Mouse (Mus musculus) olfactory bulb, adult 2 months (tissue): ENCODE results near the gene Pfdn5. TPM values are rescaled to one million over a fixed set of nuclear protein-coding genes. Genes with fewer than 3 reads are reported as not detected.

ENCODE experiments used
- H3K27ac ChIP-seq: fragments of 200-500 bp; 2 replicates; pipeline ENCODE4 v1.5.1; 2012; ENCODE audit warnings: low read depth, low read length; ENCODE audit not compliant: insufficient read depth
- H3K4me1 ChIP-seq: fragments of 200-500 bp; 2 replicates; pipeline ENCODE4 v1.6.1; 2012; ENCODE audit warnings: low read length; ENCODE audit not compliant: control insufficient read depth, insufficient read depth
- H3K4me3 ChIP-seq: fragments of 200-500 bp; 2 replicates; pipeline ENCODE4 v1.5.1; 2012; ENCODE audit warnings: mild to moderate bottlenecking, low read depth, low read length, moderate library complexity; ENCODE audit not compliant: insufficient read depth
- CTCF ChIP-seq: fragments of 200-500 bp; IDR thresholded peaks from 2 replicates; pipeline ENCODE4 v1.5.1; 2012; ENCODE audit warnings: low read depth, mild to moderate bottlenecking, low read length, moderate library complexity; ENCODE audit not compliant: insufficient read depth
- POLR2A ChIP-seq: fragments of 200-500 bp; IDR thresholded peaks from 2 replicates; pipeline ENCODE4 v1.6.1; 2012; ENCODE audit warnings: mild to moderate bottlenecking, low read depth, low read length, moderate library complexity; ENCODE audit not compliant: insufficient read depth
- WGBS: fragments of 180-500 bp; shearing (Covaris S2); methylation state at CpG from one replicate; pipeline ENCODE4 v1.1.7; 2018; 5-methylcytosine and 5-hydroxymethylcytosine counted together
- polyA plus RNA-seq: library from polyadenylated mRNA; stranded (reverse); fragments of >200 nt; gene quantifications from 2 replicates; pipeline ENCODE4 v1.2.4, GENCODE M21; 2012; ENCODE audit warnings: low replicate concordance; ENCODE audit not compliant: missing spikeins, insufficient read depth, insufficient read length

Gene Pfdn5
- 1,008 TPM in 1 of 2 replicates, not detected in the other for polyA plus RNA-seq

DNA sequence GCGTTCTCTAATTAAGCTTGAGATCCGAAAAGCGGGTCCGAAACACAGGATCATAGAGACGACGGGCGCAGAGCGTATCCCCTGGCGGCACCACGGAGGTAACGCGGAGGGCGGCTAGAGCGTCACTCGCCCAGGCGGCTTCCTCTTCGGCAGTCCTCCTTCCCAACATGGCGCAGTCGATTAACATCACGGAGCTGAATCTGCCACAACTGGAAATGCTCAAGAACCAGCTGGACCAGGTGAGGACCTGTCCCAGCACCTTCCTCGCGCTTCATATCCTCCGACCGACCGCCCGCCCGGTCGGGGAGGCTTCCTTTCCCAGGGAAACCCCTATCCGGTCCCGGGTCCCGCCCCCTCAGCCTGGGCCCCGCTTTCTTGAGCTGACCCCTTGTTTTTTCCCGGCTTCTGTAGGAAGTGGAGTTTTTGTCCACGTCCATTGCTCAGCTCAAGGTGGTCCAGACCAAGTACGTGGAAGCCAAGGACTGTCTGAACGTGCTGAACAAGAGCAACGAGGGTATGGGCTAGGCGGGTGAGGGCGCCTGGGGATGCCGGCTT is at the start of gene Pfdn5:
Gene Pfdn5, plus strand, starts transcription at position 95 of the 555 bp plus-strand sequence.
- H3K4me3 ChIP-seq, result peak within 1 kb of the TSS; percentile 86
- TF ChIP-seq POLR2A, result no peak
- no peak for TF ChIP-seq CTCF
- peaks cover 5% of the 10 kb centered on the region for H3K4me1 ChIP-seq
- under 1% methylated on average over 40 of the region's 40 CpGs for WGBS
- peak within 1 kb of the TSS; percentile 63 for H3K27ac ChIP-seq

DNA sequence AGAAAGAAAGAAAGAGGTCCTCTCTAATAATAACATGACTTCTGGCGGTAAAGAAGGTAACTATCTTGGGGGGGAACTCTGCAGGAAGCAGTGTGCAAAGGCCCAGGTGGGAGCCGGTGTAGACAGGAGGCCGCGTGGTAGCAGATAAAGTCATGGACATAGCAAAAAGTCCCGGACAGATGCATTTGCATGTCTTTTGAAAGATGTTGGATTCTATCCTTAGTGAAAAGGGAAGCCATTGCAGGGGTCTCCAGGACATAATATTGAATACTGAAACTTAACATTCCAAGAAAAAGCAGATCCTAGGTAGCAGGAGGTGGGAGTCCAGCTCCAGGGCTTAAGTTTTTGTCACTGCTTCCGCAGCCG is 47.2 kb upstream of the Pfdn5 start:
- Histone ChIP-seq H3K4me1 (peaks cover 21% of the 10 kb centered on the region), H3K27ac (no peak overlapping the region), H3K4me3 (peak overlapping the region; percentile 98)
- WGBS, result 37% methylated on average over 7 of the region's 7 CpGs
- TF ChIP-seq CTCF (no peak), POLR2A (no peak)

DNA sequence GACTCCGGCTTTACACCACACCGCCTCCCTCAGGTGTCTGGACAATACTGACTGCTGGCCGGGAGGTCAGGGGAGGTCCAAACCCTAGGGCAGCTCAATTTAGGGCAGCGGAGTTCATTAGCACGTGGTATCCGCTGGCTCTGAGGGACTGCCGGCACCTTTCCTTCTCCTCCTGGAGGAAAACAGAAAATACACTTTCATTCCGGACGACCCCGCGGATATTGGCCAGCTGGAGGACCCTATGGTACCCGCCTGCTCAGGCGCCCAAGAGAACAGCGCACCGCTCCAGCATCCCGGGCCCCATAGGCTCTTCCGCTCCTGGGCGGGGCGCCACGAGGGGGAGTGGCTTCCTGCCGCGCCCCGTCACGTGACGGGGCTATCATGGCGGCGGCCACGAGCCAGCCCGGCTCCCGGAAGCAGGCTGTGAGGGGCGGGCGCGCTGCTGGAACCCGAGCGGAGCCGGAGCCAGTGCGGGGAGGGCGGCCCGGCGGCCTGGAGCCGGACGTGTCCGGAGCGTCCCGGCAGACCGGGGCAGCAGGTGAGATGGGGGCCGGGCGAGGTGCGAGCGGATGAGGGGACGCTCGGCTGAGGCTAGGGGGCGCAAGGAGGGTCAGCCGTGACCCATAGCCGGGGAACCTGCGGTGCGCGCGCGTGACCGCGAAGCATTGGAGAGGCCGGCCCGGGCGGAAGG is 46.7 kb upstream of the Pfdn5 start, which contains the start of gene Mfsd5:
Gene Mfsd5, plus strand, starts transcription at position 363 of the 691 bp plus-strand sequence.
- H3K4me3 ChIP-seq, result peak within 1 kb of the TSS; percentile 98
- peaks cover 21% of the 10 kb centered on the region for H3K4me1 ChIP-seq
- 0 out of 2 replicates have a peak, but pooled peaks have one; percentile 7 for TF ChIP-seq CTCF
- peak; percentile 92 for TF ChIP-seq POLR2A
- H3K27ac ChIP-seq, result peak within 1 kb of the TSS; percentile 43
- WGBS, result under 1% methylated on average over 65 of the region's 65 CpGs

DNA sequence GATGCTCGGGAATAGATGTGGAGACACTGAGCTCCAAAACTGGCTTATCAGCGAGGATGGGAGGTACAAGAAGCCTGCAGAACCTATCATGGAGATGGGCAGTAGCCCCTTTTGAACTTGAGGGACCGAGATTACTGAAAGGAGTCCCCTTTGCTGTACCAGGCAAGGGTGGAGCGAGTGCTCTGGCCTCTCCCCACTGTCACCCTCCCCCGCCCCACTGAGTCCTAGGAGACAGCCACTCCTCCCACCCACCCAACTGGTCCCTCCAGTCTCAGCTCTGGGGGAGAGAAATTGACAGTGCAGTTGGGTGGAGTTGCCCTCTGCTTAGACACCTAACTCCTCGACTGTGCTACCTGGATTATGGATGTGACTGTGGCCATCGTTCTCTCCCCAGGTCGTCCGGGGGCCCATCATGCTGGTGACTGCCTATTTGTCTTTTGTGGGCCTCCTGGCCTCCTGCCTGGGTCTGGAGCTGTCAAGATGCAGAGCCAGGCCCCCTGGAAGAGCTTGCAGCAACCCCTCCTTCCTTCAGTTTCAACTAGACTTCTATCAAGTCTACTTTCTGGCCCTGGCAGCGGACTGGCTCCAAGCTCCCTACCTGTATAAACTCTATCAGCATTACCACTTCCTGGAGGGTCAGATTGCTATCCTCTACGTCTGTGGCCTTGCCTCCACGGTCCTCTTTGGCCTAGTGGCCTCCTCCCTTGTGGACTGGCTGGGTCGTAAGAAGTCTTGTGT is 46.0 kb upstream of the Pfdn5 start:
- WGBS, result 25% methylated on average over 13 of the region's 13 CpGs
- TF ChIP-seq POLR2A (no peak), CTCF (no peak)
- Histone ChIP-seq H3K27ac (peak overlapping the region; percentile 43; the same call in 1 of the 2 replicates), H3K4me3 (peak overlapping the region; percentile 98), H3K4me1 (peaks cover 21% of the 10 kb centered on the region)

DNA sequence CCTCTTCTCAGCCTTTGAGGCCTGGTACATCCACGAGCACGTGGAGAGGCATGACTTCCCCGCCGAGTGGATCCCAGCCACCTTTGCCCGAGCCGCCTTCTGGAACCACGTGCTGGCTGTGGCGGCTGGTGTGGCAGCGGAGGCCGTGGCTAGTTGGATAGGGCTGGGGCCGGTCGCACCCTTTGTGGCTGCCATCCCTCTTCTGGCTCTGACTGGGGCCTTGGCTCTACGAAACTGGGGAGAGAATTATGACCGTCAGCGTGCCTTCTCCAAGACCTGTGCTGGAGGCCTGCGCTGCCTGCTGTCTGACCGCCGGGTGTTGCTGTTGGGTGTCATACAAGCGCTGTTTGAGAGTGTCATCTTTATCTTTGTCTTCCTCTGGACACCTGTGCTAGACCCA is 45.3 kb upstream of the Pfdn5 start:
- H3K27ac ChIP-seq, result no peak overlapping the region
- WGBS, result 95% methylated on average over 19 of the region's 19 CpGs
- TF ChIP-seq POLR2A (no peak), CTCF (no peak)
- H3K4me1 ChIP-seq, result peaks cover 21% of the 10 kb centered on the region
- no peak overlapping the region for H3K4me3 ChIP-seq

DNA sequence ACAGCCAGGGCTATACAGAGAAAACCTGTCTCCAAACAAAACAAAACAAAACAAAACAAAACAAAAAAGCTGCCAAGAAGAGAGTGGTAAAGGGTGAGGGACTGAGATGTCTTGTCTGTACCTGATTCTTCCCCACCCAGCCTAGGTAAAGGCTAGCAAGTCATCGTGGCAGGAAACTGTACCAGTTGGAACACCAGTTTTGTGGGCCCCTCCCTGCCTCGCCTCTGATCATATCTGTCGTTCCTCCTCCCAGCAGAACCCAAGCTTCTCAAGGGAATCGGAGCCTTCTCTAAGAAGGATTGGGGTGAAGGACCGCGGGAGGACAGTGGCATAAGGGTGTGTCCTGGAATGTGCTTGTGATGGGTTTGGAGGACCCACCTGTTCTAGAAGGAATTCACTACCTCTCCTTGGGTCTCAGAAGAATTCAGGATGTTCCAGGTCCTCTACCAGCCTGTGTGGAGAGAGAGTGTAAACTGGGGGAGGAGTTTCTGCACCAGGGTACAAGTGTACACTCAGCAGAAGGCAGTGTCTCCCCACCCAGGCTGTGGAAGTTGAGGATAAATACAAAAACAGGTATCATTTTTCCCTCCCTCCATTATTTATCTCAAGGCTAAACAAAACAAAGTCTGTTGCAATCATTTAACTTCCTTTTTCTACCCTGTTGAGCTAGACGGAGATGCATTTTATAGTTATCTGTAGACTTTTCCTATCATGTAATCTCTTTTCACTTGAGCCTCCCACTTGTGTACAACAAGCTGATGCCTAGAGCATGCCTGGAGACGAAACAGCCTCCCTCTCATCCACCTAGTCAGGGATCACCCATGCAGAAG is 43.2 kb upstream of the Pfdn5 start:
- TF ChIP-seq CTCF (no peak), POLR2A (no peak)
- no peak overlapping the region for H3K4me3 ChIP-seq
- 84% methylated on average over 8 of the region's 8 CpGs for WGBS

DNA sequence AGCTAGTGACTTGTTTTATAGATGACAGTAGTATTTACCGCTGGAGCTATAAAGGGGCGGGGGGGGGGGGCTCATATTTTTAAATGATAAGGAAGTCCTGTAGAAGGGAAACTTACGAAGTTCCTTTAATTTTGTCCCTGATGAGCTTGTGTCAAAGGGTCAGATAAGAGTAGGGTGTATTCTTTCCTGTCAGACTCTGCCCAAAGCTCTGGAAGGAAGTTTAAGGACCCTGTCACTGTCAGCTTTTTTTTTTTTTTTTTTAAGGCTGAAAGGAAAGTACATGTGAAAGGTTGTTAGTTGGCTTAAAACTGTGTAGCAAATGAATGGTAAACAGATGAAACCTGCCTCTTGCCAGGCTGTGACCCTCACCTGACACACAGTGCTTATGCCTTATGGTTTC is 42.3 kb upstream of the Pfdn5 start:
- TF ChIP-seq CTCF (no peak), POLR2A (no peak)
- Histone ChIP-seq H3K4me3 (no peak overlapping the region), H3K27ac (no peak overlapping the region), H3K4me1 (peaks cover 20% of the 10 kb centered on the region)
- 82% methylated on average over 3 of the region's 3 CpGs for WGBS

More for the DNA sequence above, 43.2 kb upstream of the Pfdn5 start:
- Histone ChIP-seq H3K4me1 (peaks cover 21% of the 10 kb centered on the region), H3K27ac (no peak overlapping the region)

DNA sequence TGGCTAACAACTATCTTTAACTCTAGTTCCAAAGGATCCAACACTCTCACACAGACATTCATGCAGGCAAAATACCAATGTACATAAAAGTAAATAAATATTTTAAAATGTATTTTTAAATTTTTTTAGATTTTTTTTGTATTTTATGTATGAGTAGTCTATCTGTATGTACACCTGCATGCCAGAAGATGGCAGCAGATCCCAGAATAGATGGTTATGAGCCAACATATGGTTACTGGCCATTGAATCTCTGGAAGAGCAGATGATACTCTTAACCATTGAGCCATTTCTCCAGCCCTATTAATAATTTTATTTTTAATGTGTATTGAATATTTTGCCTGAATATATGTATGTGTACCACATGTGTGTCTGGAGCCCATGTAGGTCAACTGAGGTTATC is 38.5 kb upstream of the Pfdn5 start:
- no peak overlapping the region for H3K27ac ChIP-seq
- H3K4me3 ChIP-seq, result no peak overlapping the region
- no peaks in the 10 kb centered on the region for H3K4me1 ChIP-seq
- no peak for TF ChIP-seq CTCF
- TF ChIP-seq POLR2A, result no peak
